Comparison of ENCODE assay signal across 7 mouse cellular contexts in genomic region chr11:20987841-20988251, GRCm38 (mm10).
DNase-seq lines count a peak whose midpoint lies in the region; ATAC-seq lines count a peak whose summit lies in the region.

No protein-coding gene starts in this region.

- peak; percentile 96 for ATAC-seq in frontal cortex, adult (ENCODE audit: low TSS enrichment)
- no peak for ATAC-seq in megakaryocyte-erythroid progenitor cell, adult 5-6 weeks (replicated peaks; ENCODE audit: low FRiP score, low TSS enrichment, poor library complexity, severe bottlenecking)
- ATAC-seq in erythroblast, adult 5-6 weeks (replicated peaks; ENCODE audit: low FRiP score, poor library complexity, severe bottlenecking), result no peak

- peak; percentile 12 for DNase-seq in cerebellum, adult 9-11 months
- peak; percentile 81 for DNase-seq in left cerebral cortex, adult 11 months (ENCODE audit: low spot score)
- peak; percentile 85 for DNase-seq in right cerebral cortex, adult 18-20 months
- DNase-seq in spleen, postnatal 36 days (ENCODE audit: low spot score in 2 of 2), result no peak

Comparison
In these comparisons a context has a peak if more than half of its experiments do, and no peak if none do; other contexts are left out.
1. DNase-seq: peak in cerebellum, adult 9-11 months (single experiment), left cerebral cortex, adult 11 months (single experiment) and right cerebral cortex, adult 18-20 months (single experiment); none in spleen, postnatal 36 days (0 of 2).